Mouse (Mus musculus) heart, adult 11 months (tissue): ENCODE measurements at regions not wholly inside any gene's neighbourhood (a gene's known extent, or its start where the extent isn't known, plus 50 kb on each side); places are given as distances from the start of the nearest gene placed in this dataset.
A peak's percentile ranks its signal among the peaks of the same experiment; 100 is the strongest.
"Not testable (repeated sequence)": the region's sequence is repeated elsewhere in the genome, so short reads cannot be mapped to it uniquely, and the experiment has no call there.

ENCODE experiments used
- DNase-seq: peaks from one replicate; pipeline ENCODE4 v3.0.0; 2022

DNA sequence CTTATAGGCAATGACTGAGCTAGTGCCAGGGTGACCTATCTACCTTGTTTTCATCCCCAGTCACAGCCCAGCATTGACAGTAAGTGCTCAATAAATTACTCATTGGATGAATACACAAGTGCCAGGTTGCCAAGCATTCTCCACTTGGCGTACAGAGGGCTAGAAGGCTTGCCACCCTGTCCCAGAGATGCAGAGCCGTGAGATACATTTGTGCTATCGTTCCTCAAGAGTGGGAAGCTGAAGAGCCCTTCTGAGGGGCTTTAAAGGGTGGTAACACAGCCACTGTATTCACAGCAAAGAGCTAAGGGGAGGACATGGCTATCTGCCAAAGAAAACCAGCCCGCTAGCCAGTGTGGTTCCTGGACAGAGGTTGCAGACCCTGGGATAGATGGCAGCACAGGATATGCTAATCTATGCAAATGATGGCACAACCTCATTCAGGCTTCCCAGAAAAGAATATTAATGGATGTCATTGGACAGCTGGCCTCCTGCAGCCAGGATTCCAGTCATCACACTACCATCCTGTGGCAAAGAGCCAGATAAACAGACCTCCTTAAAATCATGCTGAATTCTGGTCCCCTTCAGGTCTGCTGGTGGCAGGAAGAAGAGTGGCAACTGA, 214.4 kb downstream of the Trim29 start:
- no peak for DNase-seq

DNA sequence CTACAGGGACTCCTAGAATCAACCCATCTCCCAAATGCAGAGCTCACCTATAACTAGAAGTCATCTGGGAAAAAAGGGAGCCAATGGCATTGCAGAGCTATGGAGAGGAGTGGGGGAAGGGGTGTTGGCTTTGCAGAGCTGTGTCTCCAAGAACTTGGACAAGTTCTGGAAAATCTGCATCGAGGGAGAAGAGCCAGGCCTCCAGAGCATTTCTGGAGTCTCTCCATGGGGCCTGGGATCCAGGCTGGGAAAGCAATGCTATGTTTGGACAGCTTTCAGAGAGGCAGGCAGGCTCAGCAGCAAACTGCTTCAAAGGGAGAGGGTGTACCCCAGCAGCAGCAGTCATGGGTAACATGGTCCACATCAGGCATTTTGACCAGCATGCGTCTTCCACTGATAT, 211.6 kb upstream of the Nectin1 start:
- DNase-seq = no peak

DNA sequence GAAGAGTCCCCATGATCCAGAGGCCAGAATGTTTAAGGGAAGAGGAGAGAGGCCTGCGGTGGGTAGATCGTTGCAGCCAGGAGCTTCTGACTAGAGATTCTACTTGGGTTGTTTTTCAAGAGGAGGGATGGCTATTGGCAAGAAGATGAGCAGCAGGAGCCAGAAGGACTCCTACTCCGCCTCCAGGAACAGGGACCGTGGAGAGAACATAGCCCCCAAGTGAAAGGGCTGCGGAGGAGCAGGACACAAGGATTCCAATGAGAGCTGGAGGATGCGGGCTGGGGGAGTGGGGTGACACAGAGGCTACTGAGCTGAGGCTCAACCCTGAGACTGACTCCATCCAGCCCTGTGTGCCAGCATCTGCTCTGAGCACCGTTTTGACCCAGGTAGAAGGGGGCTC, 207.8 kb upstream of the Nectin1 start:
- no peak for DNase-seq

DNA sequence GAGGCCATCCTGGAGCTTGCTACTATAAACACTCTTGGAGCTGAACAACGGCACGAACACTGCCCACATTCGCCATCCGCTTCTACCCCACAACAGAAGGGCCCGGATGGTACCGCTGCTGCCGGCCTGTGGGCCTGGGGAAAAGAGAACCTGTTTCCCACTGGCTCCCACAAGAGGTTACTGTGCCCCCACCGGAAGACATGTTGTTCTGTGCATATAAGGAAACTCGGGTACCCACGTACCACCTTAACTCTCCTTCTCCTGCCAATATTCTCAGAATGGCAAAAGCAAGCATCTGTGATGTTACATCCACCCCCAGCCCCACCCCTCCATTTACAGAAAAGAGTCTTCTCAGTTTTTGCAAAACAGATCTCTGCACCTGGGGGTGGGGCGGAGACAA, 206.7 kb upstream of the Nectin1 start:
- DNase-seq = no peak

DNA sequence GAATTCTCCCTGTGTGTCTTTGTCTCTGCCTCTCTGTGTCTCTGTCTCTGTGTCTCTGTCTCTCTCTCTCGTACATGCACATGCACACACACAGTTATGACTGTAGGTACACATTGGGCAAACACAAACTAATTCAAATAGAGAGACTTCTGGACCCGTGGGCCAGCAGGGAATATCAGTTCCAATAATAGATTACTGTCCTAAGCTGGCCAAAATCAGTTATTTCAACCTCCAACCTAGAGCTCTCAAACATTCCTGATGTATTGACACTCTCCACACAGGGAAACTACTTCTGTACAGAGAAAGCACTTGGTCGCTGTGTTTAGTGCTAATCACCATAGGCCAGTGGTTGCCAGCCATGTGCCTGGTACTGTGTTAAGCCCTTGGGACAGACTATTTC, 203.7 kb upstream of the Nectin1 start:
- DNase-seq = no peak

DNA sequence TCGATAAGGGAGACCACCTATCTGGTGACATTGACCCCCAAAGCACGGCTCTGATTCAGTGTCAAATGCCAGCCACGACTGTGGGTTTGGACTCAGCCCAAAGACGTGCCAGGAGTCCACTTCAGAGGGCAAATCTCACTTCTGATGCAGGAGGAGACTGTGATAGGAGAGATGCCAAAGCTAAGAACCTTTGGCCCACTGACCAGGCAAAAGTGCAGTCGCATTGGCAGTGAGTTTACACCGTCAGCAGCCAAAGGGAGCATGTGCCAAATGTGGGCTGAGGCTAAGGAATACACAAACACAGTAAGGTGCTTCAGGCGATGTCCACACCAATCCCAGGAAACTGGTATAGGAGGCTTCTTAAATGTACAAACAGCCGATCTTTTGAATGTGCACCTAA, 202.6 kb upstream of the Nectin1 start:
- DNase-seq = peak; percentile 92

DNA sequence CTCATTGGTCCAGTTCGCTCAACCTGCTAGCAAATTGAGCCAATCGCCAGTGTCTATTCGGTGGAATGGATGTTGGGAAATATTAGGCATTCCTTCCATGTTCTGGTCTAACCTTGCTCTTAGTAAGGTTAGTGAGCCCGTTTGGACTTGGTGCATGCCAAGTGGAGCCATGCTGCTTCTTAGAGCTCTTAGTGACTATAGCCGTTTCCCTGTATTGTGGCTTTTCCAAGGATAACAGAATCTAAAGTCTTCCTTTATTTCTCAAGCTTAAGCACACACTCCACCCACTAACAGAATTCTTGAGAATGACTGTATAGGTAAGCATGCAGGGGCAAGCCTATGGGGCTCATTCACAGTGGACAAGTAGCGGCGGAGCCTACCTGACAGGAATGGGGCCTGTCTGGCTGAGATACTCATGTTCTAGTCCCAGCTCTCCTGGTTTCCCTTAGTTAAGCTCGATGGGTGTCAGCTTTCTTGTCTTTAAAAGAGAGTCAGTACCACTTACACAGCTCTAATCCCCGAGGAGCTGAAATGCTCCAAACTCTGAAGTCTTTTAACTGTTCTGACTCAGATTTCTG, 201.6 kb upstream of the Nectin1 start:
- DNase-seq = no peak

DNA sequence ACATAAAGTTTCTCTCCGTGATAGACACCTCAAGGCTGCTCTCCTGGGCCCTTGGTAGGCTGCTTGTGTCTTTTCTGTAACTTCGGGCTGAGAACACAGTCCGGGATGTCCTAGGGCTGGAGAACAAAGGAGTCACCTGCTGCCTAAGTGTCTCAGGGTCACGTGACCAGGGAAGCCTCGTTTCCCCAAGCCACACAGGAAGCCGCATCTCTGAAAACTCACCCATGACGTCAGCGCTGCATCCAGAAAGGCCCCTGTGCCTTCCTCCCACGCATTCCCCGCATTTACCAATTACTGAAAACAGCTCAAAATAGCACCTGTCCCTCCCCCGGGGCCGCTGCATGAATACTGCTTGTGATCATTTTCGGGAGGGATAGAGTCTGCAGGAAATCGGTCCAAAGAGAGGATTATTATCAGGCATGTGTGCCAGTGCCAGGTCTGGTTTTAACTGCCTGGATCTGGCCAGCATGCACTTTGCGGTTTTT, 198.7 kb upstream of the Nectin1 start:
- DNase-seq = peak; percentile 94

DNA sequence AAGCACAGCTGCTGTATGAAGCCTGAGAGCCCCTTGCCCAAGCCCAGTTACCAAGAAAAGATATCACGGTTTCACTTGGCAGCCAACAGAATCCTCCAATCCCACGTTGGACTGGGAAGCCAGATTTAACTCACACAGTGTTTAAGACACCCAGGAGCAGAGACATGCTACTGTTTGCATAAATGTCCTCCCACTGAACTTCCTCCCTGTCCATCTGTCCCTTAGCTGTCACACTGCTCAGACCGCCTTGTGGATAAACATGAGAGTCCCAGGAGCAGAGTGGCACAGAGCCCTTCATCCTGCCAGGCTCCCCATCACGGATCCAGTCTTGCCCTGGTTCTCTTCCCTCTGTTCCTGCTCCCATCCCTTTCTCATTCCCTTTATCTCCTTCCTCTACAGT, 194.9 kb upstream of the Nectin1 start:
- no peak for DNase-seq

DNA sequence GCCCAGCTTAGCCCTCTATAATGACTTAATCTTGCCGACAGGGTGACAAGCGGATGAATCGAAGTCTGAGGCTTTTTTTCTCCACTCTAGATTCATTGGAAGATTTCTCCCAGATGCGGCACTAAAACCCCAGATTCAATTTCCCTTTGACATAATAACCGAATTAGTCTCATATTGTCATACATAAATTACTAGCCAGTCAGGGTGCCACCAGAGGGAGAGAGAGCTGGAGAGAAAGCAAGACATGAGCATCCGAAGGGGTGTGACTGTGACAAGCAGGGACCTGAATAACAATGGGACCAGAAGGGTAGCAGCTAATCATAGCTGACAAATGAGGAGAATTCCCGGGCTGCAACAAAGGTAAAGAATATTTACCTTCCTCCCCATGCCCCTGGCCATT, 194.5 kb upstream of the Nectin1 start:
- DNase-seq = no peak

DNA sequence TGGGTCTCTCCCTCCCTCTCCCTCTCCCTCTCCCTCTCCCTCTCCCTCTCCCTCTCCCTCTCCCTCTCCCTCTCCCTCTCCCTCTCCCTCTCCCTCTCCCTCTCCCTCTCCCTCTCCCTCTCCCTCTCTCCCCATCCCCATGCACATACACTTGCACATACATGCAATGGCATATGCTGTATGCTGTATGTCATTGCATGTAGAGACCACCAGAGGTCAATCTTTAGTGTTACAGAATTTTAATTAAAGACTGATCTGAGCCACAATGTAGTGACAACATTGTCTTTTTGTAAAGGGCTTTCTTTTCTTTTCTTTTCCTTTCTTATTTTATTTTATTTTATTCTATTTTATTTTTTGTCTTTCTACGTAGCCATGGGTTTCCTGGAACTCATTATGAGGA, 191.0 kb upstream of the Nectin1 start:
- DNase-seq = not testable (repeated sequence)

DNA sequence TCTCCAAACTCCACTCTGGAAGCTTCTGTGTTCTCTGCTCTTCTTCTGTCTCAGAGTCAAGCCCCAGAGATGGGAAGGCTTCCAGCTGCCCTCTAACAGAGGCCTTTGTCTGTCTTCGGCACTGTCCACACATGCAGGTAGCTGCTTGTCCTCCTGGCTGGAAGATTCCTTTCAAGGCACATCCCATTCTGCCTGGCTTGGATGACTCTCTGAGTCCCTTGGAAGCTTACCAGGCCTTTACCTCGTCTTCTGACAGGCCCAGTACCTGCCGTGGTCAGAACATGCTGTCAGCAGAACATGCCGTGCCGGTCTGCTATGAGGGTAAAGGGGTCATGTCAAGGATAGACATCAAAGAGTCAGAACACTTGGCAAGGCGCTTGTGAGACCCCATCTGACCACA, 181.8 kb upstream of the Nectin1 start:
- DNase-seq = no peak

DNA sequence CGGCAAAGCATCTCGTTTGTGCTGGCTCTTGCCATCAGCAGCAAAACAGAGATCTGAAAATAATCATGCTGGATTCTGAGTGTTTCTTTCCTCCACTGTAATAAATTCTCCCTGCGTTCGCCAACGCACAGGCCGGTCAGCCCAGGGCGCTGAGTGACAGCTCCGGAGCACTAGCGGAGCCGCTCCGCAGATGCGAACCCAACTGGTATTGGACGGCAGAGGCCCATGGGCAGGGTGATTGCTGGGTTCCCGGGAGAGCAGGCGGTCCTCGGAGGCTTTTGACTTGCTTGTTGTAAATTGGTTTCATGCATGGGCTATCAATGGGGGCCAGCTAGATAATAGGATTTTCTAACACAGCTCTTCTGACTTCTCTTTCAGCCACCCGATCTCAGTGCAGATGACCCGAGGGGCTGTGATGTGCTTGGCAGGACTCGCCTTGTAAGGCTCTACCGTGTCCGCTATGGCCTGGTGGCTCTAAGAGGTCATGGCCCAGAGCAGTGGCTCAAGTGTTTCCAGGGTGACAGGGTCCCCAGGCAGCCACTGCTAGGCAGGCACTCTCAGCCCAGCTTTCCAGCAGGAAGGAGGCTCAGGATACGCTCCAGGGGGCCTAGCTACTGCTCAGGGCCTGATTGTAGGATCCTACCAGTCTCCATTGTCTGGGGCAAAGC, 179.4 kb upstream of the Nectin1 start:
- DNase-seq = no peak

DNA sequence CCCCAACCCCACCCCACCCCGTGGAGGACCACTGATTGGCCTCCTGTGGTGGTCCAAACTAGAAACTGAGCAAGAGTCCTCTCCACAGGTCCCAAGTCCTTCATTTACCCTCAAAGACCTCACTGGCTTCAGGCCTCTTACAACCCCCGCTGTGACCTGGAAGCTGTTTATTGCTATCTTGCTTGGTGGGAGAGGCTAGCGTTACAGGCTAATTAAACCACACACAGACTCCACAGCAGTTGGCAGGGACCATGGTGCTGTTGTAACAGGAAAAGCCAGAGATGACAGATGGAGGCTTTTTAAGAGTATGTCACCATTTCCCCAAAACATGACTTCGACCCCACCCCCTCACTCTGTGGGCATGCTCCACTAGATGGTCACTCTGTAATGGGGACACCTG, 174.9 kb upstream of the Nectin1 start:
- DNase-seq = no peak

DNA sequence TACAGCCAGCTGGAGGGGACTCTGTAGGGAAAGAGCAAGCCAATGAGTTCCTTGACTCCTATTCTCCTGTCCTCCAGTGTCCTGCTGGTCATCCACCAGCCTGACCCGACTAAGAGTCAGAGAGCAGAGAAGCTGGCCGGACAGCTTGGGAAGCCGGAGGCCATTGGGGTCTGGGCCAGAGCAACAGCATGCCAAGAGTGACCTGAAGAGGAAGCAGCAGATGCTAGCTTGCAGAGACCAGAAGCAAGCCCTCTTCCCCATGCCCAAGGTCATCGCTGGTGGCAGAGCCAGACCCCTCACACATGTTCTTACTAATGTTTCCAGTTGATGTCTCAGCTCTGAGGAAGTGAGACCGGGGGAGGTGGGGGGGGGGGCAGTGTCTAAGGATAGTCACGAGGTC, 172.7 kb upstream of the Nectin1 start:
- no peak for DNase-seq

DNA sequence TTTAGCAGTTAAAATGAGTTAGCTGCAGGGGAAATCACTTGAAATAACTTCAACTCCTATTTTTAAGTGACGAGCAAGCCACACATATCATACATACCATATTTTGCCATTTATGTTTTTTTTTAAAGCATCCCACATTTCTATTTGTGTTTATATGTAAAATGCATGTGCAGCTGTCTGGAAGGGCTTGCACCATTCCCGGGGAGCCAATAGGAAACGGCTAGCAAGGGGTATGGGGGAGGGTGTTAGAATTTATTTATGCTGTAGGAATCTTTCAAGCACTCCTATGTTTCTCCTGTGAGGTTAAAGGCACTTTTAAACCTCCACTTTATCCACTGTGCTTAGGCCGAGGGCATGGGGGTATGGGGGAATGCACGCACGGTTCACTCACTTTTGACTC, 168.1 kb upstream of the Nectin1 start:
- no peak for DNase-seq

DNA sequence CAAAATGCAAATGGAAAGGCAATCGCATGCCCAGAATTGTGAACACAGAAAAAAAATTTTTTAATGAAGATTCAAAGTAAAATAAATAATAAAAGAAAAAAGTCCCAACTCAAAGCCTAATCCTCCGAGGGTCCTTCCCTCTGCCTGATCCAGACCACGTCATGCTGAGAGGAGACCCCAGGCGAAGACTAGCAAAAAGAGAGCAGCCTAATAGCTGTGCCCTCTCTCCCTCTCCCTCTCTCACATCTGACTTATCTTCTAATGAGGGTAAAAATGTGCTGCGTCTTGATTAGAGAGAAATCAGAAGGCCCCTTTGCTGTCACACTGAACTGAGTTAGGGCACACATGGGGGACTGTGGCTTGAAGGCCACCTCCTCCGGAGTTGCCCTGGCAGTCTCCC, 163.1 kb upstream of the Nectin1 start:
- DNase-seq = no peak

DNA sequence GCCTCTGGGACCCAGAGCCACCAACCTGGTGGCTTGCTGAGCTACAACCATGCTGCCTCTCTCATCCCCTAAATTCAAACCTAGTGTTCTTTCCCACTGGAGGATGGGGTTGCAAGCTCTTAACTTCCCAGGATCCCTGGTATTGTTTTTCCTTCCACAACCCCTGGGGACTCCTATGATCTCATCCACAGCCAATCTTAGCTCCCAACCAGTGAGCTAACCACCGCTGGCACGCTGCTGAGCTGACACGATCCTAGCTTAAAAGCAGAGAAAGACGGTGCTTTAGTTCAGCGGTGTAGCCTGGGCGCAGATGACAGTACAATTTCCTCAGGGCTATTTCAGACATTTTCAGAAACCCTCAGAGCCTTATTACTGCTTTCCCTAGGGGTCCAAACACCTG, 158.2 kb upstream of the Nectin1 start:
- DNase-seq = peak; percentile 96

DNA sequence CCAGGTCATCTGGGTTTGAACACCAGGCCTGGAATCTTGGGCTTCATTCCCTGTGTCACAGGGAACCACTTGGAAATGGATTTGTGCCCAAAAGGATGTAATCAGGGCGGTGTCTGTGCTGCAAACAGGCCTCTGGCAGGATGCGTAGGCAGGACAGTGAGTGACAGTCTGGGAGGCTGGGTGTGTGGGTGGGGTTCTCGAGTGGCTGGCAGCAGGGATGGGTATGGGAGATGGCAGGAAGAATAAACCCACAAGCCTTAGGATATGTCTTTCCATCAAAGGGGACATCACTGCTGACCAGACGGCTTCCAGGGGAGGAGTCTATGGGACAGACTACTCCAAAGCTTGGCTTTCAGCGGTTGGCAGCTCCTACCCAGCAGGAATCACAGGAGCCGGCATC, 150.5 kb upstream of the Nectin1 start:
- DNase-seq = no peak

DNA sequence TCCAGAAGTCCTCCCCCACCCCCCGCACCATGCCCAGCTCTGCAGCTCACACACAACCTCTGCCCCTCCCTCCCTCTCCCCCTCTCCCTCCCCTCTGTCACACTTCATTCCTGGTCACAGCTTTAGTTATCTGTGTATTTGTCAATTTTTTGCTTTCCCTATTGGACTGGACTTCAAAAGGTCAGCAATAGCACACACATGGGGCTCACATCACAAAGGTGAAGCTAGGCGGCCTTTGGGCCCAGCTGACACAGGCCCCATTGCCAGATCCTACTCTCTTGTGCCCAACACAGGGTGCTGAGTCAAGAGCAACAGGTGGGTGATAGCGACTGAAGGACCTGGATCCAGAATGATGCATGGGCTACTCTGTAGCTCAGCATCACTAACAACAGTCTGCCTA, 149.0 kb upstream of the Nectin1 start:
- no peak for DNase-seq

DNA sequence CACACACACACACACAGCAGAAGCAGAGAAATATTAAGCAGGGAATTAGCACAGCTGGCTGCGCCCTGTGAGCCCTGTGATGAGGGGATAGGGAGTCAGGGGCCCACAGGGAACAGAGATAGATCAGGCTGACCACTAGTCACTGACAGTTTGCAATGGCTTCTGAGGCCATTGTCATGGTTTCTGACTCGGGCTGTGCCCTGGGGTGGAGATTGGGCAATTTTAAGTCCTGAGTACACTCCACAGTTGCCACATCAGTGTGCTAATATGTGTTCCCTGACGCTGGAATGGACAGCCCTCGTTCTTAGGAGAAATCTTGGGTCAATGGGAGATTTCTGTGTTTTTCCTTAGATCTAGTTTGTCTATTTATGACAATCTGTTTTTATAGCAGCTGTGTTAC, 148.3 kb upstream of the Nectin1 start:
- no peak for DNase-seq

DNA sequence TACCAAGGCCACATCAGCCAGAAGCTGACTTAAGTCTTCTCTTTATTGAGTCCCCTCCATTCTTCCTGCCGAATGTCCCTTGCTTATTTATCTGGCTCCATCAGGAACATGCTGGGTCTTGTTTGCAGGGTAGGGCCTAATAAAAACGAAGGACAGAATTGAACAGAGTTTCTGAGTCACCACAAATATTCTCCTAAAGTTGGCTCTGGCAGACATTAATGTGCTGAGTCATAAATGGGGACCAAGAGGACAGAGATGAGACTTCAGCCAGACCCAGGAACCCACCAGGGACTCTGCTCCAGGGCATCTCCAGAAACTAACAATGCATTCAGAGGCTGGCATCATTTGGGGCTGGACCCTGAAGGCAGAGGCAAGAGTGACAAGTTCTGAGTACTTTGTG, 143.4 kb upstream of the Nectin1 start:
- DNase-seq = no peak

DNA sequence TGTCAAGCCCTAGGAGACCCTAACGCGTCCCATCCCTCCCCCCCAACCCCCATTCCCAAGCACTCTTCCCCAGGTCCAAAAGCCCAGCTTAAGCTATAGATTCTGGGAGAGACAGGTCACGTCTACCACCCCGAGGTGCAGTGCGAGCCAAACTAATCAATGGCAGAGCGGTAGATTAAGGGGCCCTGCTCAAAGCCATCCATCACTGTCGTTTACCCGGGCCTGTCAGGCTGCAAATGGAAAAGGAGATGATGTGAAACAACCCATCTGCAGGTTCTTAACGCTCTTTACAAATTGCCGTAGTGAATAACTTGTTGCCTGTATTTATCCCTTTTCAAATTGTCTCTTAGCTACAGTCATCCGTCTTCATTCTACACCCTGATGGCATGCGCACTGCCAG, 126.2 kb upstream of the Nectin1 start:
- no peak for DNase-seq

DNA sequence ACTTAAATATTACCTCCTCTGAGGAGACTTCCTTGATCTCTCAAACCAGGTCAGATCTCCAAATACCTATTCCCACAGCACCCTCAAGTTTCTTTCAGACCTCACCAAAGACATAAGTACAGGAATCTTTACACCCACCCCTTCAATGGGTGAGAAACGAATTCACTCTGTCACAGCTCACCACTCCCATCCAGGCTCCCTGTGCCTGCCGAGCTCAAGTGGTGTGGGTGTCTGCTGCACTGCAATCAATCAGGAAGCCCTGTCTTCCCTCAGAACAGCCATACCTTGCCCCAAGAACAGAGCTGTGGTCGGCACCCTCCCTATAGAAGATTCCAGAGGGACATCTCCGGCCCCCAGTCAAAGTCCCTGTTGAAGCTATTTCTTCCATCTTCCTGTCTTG, 116.2 kb upstream of the Nectin1 start:
- no peak for DNase-seq

DNA sequence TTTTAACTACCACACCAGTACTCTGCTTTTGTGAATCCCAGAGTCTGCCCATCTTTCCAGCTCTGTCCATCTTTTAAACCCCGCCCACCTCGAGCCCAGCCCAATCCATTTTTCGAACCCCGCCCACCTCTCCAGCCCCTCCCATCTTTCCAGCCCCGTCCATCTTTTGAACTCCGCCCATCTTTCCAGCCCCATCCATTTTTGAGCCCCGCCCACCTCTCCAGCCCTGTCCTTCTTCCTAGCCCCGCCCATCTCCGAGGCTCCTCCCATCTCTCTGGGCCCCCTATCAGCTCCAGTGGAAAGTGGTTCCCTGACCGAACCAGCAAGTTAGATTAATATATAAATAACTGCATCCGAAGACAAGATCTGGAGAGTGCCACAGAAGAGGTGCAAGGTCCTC, 115.0 kb upstream of the Nectin1 start:
- DNase-seq = no peak
